Mouse (Mus musculus) Muller cell, postnatal 12 days (primary cell): Measurements from ENCODE around the gene Acads.
"Not testable (repeated sequence)": the region's sequence is repeated elsewhere in the genome, so short reads cannot be mapped to it uniquely, and the experiment has no call there.

ENCODE experiments used
- DNase-seq: peaks from one replicate; pipeline ENCODE4 v3.0.0-alpha.2; 2015; ENCODE audit errors: inconsistent ontology term

The Acads gene

GRCm38 (mm10) chr5:115118961-115119570 lies at the start of gene Acads:
Gene Acads (minus strand): TSS chr5:115119346.
- DNase-seq: peak; percentile 87

- no peak for DNase-seq
Measured at GRCm38 (mm10) chr5:115167396-115167795, 48.2 kb upstream of the Acads start.

DNA sequence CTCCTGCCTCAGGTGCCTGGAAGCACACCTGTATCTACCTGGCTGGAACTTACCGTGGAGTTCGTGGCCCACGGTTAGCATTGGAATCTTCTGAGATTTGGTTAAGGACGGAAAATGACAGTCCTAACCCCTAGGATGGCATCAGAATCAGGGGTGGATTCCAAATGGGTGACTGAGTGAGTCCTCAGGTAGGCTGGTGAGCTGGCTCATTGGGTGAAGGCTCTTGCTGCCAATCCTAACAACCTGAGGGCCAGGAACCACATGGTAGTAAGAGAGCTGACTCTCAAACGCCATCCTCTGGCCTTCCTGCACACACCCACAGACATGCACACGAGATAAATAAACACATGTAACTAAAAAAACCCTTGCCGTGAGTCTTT lies 47.7 kb upstream of the Acads start:
- DNase-seq: no peak

- DNase-seq: peak; percentile 51
Measured at GRCm38 (mm10) chr5:115165895-115166814, 47.0 kb upstream of the Acads start.

DNA sequence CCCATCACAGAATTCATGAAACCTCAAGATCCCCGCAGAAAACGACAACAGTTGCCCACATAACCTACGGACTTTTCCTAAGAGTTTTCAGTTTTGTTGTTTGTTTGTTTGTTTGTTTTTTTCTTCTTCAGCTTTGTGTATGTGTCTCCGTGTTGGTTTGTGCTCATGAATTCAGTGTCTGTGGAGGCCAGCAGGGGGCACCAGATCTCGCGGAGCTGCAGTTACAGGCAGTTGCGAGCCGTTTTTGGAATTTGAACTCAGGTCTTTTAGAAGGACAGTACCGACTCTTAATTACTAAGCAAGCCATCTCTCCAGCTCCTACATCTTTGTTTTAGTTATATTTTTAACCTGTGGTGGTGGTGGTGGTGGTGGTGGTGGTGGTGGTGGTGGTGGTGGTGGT lies 46.2 kb upstream of the Acads start:
- DNase-seq: no peak

GRCm38 (mm10) chr5:115164446-115164845 lies 45.3 kb upstream of the Acads start:
- DNase-seq: not testable (repeated sequence)

- DNase-seq: no peak
Measured at GRCm38 (mm10) chr5:115163563-115163962, 44.4 kb upstream of the Acads start.

GRCm38 (mm10) chr5:115161940-115162279 lies 42.8 kb upstream of the Acads start:
- DNase-seq: not testable (repeated sequence)

GRCm38 (mm10) chr5:115161064-115161939 lies 42.2 kb upstream of the Acads start:
- DNase-seq: no peak

- no peak for DNase-seq
Measured at GRCm38 (mm10) chr5:115160655-115161054, 41.5 kb upstream of the Acads start.

DNA sequence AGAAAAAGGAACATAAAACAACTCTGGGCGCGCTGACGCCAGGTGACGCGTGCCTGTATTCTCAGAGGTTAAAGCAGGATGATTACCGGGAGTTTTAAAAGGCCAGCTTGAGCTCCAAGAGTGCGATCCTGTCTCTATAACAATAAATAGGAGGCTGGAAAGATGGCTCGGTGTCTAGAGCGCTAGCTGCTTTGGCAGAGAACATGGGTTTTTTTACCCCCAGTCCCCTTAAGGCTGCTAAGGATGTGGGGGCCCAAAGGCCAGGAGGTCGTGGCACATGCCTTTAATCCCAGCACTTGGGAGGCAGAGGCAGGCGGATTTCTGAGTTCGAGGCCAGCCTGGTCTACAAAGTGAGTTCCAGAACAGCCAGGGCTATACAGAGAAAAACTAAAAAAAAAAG lies 40.0 kb upstream of the Acads start:
- no peak for DNase-seq

DNA sequence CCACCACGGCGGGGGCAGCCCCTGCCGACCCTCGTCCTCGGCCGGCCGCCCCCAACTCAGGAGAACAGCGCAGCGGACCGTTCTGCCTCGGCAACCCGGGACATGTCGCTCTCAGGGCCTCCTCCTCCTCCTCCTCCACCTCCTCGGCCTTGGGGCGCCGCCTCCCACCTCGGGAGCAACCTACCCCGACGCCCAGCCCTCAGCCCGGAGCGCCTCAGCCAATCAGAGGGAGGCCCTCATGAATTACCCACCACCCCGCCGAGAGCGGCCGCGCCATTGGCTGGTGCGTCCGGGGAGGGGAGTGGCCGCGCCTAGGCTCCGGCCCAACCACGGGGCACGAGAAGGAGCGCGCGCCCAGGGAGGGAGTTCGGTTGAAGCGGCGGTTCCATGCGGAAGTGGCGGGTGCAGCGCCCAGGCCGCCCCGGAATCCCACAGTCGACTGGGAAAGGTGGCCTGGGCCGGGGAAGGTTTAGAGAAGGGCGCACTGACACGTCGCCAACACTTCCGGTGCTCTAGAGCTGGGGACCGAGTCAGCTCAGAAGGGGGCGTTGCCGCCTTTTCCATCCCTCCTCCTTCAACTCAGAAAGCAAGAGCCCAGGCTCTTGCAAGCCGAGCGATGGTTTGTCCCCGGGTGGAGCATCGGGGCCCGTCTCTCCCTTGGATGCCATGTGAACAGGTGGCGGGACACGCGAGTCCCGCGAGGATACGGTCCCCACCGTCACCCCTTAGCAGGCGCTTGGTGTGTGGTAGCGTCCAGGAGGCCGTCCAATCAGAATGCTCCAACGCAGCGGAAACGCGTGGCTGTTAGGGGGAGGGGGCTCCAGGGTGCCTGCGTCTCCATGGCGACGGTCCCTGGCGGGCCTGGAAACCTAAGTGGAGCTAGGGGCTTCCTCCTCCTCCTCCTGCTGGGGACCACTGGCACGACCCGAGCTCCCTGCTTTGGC lies 39.2 kb upstream of the Acads start, which contains the start of gene Mlec:
Gene Mlec (minus strand): TSS at position 140 of the 944 bp plus-strand sequence.
- peak; percentile 100 for DNase-seq

DNA sequence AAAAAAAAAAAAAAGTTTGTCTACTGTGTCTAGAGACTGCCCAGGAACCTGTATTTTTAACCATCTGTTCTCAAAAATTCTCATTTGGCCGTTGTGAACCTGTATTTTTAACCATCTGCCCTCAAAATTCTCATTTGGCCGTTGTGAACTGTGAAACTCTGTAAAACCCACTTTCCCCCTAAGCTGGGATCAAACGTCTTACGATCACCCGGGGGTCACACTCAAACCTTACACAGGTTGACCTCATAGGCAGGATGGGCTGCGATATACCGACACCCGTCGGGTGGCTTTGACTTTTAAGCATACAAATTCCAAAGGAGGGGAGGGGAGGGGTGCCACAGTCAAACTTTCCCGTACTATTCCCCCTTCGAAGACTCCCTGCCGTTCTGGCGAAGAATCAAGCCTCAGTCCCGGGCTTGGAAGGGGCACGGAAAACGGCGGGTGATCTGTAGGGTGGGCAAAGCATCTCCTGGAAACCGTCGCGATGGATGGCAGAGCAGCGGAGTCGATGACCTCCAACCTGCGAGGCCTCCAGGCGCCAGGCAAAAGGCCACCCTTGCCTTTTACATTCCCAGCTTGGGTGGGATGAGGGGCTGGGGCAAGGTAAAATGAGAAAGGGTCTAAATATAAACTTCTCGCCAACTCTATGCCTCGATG lies 37.9 kb upstream of the Acads start:
- no peak for DNase-seq

GRCm38 (mm10) chr5:115156401-115156800 lies 37.3 kb upstream of the Acads start:
- no peak for DNase-seq

GRCm38 (mm10) chr5:115155831-115156230 lies 36.7 kb upstream of the Acads start:
- no peak for DNase-seq

- no peak for DNase-seq
Measured at GRCm38 (mm10) chr5:115155156-115155631, 36.0 kb upstream of the Acads start.

DNA sequence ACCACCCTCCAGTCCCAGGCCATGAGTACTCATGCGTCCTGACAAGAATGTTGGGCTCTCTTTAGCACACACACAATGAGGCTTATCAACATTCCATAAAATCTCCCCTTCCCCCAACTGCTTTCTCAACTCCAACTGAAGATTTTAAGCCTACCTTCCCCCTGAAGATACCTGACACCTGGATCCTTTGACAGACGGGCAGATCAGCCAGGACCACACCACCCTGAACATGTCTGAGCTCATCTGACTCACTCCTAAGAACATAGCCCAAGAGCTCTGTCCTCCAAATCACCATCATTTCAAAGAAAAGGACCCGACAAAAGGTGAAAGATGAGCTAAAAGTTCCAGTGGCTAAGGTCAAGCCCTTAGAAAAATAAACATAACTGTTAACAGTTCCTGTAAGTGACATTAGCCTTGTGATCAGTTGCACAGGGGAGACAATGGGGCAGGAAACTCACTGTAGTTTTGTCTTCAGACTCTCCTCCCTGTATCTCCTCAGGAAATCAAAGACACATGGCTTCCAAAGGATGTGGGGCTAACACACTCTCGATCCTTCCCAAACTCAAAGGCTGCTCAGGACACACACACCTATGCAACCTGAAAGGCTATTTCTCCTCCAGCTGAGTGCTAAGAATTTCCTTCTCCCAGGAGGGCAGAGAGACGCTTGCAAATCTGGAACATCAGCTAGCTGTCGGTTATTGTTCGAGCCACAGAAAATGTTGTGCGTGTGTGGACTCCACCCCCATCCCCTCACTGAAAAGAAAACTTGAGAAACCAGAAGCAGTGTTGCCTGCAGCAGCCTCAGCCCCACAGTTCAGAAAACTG lies 33.2 kb upstream of the Acads start:
- no peak for DNase-seq

DNA sequence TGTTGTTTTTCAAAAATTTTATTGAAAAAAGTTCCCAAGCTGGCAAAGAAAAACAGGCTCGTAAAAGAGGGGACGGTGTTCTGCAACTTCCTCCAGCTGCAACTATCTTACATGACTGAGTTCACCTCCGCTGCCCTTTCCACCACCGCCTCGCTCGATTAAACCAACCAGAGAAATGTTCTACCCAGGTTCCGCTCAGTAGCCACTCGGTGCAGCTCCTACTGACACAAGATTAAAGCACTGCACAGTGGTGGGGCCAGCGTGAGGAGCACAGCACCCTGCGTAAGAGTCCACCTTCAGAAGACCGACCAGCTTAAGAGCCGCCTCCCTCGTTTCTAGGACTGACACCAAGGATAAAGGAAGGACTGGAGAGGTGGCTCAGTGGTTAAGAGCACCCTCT lies 32.3 kb upstream of the Acads start:
- no peak for DNase-seq

- DNase-seq: no peak
Measured at GRCm38 (mm10) chr5:115150991-115151390, 31.8 kb upstream of the Acads start.
